Mouse (Mus musculus) heart, adult 2 months (tissue): Measurements from ENCODE around the gene Abhd17b.

Source experiments
- CTCF ChIP-seq: fragments of 200-600 bp; IDR thresholded peaks from 2 replicates; pipeline ENCODE4 v1.8.1; 2022; ENCODE audit warnings: antibody characterized with exemption, mild to moderate bottlenecking, moderate library complexity
- EP300 ChIP-seq: fragments of 200-500 bp; IDR thresholded peaks from 2 replicates; pipeline ENCODE4 v1.6.1; 2011; ENCODE audit warnings: low read depth, low read length, control low read depth; ENCODE audit not compliant: insufficient read depth
- POLR2A ChIP-seq: fragments of 200-500 bp; IDR thresholded peaks from 2 replicates; pipeline ENCODE4 v1.6.1; 2011; ENCODE audit warnings: mild to moderate bottlenecking, low read depth, low read length, control low read depth; ENCODE audit not compliant: insufficient read depth

DNA sequence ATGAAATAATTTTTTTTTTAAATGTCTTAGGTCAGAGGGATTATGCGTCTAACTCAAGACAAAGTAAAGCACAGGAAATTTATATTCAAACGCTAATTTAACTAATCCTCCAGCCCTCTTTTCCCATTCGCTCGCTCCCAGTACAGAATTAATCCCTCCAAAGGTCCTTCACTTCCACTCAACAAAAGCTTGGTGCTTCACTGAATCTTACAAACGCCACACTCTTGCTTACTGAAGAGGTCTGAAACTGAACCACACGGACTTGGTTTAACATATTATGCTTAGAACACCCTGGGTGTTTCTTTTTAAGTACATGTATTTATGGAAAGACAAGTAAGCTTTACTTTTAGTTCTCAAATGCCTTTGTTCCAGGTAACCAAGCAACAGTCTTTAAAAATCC lies 41.7 kb upstream of the Abhd17b start:
- no peak for TF ChIP-seq POLR2A
- TF ChIP-seq CTCF: no peak
- no peak for TF ChIP-seq EP300
